Mouse (Mus musculus) lung, postnatal 10 days (tissue): ENCODE measurements around the gene Miga2.

Experiments
- DNase-seq: peaks from one replicate; pipeline ENCODE4 v3.0.0; 2021

Gene Miga2

DNA sequence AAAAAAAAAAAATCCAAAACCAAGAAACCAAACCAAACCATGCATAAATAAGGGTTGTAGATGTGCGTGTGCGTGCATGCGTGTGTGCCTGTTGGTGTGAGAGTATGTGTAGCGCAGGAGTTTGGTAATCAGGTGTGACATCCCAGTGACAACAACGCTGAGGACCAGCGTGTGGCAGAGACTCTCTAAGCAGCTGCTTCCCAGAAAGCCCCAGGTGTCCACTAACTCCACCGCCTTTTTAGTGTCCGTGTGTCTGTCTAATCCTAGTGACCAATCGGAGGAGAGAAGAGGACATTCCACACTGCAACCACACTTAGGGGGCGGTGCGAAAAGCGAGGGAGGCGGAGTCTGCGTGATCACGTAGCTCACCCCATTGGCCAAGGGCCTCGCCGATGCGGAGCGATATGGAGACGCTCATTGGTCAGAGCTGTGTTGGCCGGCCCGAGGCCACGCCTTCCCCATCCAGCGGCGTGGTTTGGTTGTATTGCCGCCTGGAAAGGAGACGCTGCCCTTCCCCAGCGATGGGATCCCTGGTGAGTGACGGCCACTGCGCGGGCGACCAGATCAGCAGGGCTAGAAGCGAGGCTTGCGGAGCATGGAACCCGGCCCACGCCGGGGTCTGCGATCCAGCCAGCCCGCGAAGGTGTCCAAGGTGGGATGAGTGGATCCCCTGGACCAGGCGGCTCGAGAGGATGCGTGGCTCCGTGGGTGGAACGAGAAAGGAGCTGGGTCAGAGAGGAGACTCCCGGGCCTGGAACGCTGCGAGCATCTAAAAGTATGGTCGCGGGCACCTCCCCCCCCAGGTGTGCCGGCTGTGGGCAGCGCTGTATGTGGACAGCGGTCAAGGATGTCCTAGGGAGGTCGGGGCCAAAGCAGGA lies at the start of gene Miga2:
Gene Miga2 (plus strand): TSS at position 461 of the 878 bp plus-strand sequence.
- DNase-seq = peak; percentile 100

DNA sequence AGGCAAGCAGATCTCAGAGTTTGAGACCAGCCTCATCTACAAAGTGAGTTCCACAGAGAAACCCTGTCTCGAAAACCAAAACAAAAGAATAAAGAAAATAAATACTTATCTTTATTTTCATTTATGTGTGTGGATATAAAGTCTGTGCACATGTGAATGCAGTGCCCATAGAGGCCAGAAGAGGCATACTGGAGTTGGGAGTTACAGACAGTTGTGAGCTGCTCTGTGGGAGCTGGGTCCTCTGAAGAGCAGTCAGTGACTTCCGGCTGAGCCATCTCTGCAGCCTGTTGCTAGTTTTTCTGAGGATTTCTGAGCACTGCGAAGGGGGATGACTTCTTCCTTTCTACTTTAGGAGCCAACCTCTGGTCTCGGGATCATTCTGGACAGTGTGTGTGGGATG lies 47.9 kb upstream of the Miga2 start:
- DNase-seq = no peak

DNA sequence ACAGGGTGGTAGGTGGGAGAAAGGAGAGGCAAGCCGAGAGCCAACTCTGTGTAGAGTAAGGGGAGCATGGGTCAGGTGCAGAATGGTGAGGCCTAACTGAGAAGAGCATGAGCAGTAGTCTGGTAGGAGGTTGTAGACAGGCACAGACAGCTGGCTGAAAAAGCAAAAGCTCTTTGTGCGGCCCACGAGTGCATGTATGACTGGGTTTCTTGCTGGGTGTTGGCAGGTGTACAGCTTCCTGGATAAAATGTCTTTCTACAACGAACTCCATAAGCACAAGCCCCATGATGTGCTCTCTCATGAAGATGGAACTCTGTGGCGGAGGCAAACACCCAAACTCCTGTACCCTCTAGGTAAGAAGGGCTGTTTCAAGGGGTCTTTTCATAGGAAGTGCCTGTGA lies 47.1 kb upstream of the Miga2 start:
- DNase-seq = no peak

DNA sequence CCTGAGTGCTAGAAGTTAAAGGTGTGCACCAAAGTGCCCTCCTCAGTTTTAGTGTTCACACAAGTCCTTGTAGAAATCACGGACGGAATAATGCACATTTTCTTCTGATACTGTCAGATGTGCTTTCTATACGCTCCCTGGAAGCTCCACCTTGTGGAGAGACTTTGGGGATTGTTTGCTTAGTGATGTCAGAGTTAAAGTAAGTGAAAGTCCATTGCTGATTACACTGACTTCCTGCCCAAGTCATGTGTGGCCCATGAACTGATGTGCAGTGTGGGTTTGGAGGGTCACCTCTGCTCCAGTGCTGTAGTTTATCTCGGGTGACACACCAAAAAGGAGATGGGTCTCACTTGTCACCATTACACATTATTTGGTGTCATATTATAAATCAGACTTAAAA lies 44.8 kb upstream of the Miga2 start:
- no peak for DNase-seq

DNA sequence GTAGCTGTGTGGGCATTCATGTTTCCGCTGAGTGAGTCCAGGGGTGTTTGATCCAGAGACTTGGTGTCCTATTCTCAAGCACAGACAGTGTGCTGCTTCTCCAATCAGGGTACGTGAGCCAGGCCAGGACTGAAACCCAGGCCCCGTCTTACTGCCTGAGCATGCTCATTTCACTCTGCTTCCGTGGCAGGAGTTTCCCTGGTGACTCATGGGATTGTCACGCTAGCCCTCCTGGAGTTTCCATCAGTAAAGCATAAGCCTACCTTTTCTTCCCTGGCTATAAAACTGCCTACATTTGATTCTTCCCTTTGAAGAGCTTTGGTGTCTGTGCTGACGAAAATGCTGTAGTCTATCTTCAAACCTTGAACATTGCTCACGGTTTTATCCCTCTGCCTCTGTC lies 40.9 kb upstream of the Miga2 start:
- DNase-seq = no peak

DNA sequence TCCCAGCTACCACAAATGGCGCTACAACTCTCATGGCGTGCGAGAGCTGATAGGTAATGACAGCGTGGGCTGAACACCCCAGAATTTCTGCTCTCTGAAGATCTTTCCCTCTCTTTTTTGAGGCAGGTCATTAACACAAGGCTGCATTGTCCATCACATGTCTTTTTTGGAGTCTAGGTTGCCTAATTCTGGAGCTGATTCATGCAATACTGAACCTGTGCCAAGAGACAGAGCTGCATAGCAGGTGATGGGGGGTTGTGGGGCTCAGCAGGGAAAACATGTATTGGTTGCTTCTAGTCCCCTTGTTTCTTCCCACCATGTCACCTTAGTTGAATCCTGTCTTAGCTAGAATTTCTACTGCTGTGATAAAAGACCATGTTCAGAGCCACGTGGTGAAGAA lies 38.7 kb upstream of the Miga2 start:
- no peak for DNase-seq

DNA sequence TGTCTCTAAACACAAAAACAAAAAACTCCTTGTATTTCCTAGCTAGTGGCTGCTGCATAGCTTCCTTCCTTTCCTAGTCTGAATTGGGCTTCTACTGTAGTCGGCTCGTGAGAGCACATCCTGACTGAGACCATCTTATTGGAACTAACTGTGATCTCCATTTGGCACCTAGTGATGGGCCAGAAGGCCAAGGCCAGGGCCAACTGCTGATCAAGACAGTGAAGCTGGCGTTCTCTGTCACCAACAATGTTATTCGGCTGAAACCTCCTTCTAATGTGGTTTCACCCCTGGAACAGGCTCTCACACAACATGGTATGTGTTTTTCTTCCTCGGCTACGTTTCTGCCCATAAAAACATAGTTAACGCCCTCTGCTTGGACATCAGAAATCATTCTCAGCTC lies 36.8 kb upstream of the Miga2 start:
- DNase-seq = no peak

DNA sequence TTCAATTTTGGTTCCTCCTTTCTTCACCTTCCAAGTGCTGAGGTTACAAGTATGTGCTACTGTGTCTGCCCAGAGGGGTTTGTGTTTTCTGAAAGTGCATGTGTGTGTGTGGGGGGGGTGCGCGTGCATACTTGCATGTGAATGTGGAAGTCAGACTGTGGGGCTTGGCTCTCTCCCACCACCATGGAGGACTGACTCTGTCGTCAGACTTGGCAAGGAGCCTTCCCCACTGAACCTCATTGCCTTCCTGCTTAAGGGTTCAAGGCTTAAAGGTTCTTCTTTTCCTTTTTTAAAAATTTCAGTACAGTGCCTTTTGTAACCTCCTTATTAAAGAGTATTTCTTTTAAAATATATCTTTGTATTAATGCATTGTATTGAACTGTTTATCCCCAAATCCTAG lies 35.2 kb upstream of the Miga2 start:
- no peak for DNase-seq

DNA sequence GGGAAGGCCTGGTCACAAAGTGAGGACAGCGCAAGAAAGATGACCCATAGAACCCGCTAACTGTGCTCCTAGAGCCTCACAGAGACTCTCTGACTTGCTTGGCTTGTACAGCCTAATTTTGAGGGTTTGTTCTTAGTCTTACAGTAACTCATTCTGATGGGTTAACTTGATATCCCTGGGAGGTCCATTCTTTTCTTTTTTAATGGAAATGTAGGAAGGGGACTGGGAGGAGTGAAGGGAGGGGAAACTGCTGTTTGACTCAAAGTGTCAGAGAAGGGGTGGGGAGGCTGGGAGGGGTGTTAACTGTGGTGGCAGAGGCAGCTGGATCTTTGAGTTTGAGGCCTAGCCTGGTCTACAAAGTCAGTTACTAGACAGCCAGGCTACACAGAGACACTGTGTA lies 28.7 kb upstream of the Miga2 start:
- no peak for DNase-seq

DNA sequence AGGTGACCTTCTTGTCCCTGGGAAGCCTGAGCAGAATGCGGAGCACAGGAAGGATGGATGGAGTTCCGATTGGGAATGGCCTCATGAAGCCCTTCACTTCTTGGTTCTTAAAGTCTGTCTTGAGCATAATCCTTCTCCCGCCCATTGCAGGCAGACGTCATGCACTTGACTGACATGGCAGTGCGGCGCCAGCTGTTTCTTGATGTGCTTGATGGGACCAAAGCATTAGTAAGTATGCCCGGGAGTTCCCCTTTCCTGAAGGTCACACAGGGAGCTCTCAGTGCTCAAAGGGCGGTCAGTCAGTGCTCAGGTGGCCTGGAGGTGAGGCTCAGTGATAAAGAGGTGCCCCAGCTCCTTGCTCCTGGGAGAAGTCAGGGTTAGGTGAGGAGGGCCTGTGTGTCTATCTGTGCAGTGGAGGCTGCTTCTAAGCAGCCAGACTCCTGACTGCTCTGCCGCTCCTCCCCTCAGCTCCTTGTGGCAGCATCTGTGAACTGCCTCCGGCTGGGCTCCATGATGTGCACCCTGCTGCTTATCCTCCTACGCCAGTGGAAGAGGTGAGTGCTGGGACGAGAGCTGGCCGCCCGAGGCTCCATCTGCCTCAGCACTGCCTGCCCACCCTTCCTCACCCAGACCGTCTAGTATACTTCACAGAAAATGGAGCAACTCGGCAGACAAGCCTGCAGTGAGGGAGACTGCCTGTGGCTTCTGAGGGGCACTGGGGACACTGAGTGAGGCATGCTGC lies 27.7 kb upstream of the Miga2 start:
- DNase-seq = no peak

DNA sequence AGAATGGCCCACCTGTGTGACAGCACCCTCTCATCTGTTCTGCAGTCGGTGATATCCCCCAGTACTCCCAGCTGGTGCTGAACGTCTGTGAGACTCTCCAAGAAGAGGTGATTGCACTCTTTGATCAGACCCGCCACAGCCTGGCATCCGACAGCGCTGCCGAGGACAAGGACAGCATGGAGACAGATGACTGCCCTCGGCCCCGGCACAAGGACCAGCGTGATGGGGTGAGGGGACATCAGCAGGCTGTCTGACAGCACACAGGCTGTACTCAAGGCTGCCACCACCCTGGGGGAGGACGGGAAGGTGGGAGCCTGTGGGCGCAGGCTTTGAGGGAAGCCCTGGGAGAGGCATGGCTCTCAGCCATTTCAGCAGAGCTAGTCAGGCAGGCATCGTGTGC lies 26.9 kb upstream of the Miga2 start:
- no peak for DNase-seq

DNA sequence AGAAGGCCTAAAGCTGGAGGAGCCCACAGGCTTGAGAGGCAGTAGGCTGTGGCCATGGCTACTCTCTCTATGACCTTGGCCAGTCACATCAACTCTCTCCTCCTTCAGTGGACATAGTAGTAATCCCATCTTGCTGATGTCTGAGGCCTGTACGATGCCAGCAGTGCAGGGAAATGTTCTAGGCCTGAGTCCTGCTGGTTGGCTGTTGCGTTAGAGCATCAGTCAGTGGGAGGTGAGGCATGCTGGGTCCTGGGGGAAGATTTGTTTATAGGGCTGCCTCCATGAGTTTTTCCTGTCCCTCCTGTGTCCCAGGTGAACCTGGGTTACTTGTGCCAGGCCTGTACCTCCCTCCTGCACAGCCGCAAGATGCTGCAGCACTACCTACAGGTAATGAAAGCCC lies 22.0 kb upstream of the Miga2 start:
- DNase-seq = no peak

DNA sequence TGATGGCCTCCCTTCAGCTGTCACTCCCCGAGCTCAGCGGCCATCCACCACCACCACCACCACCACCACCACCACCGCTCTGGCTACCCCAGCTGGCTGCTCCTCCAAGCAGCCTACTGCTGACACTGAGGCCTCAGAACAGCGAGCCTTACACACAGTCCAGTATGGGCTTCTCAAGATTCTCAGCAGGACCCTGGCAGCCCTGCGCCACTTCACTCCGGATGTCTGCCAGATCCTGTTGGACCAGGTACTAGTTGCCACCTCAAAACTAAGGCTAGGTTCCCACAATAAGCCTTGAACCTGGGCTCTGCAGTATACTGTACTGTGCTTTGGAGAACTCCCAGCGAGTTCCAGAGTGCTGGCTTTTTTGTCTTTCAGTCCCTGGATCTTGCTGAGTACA lies 21.5 kb upstream of the Miga2 start:
- DNase-seq = no peak

DNA sequence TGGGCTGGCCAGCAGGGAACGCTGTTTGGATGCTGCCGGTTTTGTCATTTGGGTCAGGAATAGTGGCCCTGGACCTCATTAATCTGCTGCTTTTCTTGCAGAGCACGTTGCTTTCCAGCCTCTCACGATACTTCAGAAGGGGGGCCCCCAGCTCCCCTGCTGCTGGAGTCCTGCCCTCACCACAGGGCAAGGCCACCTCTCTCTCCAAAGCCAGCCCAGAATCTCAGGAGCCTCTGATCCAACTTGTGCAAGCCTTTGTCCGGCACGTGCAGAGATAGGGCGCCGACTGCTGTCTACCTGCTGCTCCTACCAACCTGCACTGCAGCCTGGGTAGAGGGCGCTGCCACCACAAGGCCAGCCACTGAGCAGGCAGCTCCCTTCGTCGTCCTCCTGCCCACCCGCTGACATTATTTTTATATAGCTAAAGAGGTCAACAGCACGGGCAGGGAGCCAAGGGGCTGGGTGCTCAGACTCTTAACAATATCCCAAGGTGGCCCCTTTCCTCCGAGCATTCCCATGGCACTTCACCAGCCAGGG lies 20.4 kb upstream of the Miga2 start:
- DNase-seq = peak; percentile 42

DNA sequence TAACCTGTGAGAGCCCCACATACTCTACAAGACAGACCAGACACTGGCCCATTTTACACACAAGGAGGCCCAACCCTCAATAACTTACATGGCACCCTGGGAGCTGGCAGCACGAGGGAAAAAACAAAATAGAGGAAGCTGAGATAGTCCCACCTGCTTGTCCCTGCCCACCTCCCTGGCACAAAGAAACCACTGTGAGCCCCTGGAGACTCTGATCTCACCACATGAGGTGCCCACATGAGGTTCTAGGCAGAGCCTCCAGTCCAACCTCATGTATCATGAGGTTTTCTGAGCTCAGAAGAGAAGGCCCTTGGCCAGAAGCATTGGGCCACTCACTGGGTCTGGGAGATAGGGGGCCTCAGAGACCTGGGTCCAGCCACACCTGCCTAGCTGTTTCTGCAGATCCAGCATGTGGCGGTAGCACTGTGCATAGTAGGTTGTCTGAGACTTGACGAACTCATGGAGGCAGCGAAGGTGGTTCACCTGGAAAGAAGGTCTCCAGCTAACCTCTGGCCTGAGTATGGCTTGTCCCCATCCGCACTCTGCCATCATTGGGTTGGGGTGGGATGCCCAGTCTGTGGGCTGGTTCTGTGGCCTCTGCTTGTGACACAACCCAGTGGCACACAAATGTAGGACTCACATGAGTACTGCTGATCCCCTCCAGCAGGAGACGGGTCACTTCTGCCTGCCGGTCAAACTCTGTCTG lies 17.9 kb upstream of the Miga2 start:
- no peak for DNase-seq

DNA sequence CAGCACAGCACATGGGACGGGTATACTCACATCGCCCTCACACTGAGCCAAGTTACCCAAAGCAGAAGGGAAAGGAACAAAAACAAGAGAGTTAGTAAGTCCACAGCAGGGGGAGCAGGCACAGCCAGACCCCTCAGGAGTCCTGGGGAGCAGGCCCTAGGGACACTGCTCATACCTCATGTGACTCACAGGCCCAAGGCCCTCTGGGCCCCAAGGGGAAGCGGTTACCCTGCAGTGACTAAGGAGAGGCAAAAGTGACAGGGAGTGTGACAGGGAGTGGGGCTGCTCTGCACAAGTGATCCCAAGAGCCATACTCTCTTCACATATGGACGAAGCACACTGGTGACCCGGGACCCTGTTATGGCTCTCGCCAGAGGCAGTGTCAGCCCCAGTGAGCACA lies 14.8 kb upstream of the Miga2 start:
- DNase-seq = no peak

DNA sequence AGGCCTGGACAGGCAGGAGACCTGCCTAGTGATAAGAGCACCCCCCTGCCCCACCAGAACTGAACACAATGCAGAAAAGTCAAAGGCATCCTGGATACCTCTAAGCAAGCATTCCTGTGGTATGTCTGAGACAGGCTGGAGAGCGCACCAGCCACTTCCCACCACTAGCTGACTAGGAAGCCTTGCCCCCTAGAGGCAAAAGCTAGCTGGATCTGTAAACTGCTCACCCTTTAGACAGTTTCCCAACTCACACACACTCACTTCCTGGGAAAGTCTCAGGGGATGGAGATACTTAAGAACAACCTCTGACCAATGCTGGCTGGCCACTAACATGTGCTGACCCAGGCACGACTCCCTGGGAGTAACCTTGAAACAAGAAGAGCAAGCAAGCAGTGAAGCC lies 12.9 kb upstream of the Miga2 start:
- peak; percentile 45 for DNase-seq

DNA sequence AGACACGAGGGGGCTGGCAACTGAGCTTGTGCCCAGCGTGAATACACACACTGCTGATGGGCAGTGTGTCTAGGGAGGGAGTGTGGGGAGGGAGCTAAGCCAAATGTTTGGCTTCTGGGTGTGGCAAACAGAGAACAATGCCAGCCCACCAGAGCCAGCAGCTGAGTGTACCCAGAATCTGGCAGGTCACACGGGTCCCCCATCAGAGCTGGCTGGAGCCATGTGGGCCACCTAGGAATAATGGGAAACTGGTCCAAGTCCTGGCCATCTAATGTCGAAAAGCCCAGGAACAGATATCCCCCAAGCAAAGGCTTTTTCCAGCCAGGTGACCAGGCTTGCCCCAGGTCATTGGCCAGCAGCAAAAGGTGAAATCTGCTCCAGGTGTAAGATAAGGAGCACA lies 8.2 kb upstream of the Miga2 start:
- no peak for DNase-seq

DNA sequence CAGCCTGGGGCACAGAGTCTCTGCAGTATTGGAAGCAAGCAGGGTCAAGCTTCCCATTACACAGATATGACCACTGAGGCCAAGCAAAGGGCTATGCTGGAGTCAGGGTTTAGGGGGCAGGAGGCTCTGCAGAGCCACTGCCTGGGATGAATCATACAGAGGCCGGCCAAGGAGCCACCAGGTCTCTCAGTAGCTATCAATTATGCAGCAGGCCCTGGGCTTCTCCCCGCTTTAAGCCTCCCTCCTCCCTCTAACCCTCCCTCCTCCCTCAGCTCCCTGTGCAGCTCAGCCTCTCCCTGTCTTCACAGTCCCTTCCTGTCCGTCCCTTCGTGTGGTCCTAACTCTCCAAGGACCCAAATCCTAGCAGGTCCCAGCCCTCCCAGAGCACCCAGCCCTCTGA lies 7.8 kb upstream of the Miga2 start:
- DNase-seq = no peak

DNA sequence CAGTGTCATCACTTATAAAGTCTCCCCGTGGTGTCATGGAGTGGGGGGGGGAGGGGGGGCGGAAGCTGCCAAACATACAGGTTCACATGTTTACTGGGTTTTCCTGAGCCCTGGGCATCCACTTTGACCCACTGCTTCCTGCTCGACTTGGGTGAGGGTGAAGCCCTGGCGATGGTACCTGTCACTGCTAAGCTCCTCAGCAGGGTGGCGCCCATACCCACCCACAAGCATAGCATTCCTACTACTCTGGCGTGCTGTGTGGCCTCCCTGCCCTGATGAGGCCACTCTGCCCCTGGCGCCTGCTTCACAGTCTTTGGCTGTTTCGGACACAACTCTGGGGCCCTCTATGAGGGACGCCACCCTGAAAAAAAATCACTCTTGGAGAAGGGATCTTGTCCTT lies 7.1 kb upstream of the Miga2 start:
- no peak for DNase-seq

DNA sequence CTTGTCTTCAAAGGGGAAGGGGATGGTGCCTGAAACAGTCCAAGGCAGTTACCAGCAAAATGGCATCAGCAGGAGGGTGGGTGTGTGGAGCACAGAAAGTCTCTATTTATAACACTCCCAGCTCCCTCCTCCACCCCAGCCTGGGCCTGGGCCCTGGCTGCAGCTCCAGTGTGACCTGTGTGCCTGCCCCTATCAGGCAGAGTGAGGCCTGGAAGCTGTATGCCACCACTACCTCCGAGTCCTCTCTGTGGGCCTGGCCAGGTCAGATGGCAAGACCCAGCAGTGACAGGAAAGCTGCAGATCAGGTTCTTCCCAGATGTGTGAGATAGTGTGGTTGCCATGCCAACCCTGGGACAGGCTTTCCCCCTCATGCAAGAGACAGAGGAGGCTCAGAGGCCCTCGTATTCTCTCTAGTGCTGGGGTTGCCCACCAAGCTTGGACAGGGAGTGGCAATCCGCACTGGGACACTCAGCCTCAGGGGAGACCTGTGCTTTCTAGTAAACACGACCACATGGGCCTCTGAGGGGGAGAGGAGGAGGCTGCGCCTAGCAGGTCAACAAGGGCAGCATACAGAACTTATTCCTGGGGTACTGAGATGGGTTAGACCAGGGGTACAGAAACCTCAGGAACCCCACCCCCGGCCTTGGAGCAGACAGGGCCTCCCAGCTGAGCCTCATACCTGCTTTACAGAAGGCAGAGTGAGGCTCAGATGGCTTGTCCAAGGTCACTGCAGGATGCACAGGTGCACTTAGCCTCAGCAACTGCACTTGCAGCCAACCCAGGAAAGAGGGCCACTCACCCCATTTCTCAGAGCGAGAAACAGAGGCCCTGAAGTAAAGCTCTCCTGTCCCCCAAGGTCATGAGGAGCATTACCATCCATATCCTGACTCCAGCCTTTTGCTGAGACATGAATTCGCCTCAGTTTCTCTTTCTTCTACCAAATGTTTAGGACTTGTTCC lies 6.2 kb upstream of the Miga2 start:
- no peak for DNase-seq
